Mouse (Mus musculus) heart, adult 8-10 months (tissue): ENCODE data around the gene Cenpn. TPM values are rescaled to one million over a fixed set of nuclear protein-coding genes. Genes with fewer than 3 reads are reported as not detected.

ENCODE experiments used
- DNase-seq: peaks from one replicate; pipeline ENCODE4 v3.0.0; 2022; ENCODE audit warnings: low spot score
- total RNA-seq, 4 experiments: library from RNA; stranded (reverse); gene quantifications; 2 replicates each; pipeline ENCODE4 v1.2.4; 2022

Cenpn gene
- total RNA-seq = under 1 TPM; 0.56 to 0.75 (median 0.63) TPM

DNA sequence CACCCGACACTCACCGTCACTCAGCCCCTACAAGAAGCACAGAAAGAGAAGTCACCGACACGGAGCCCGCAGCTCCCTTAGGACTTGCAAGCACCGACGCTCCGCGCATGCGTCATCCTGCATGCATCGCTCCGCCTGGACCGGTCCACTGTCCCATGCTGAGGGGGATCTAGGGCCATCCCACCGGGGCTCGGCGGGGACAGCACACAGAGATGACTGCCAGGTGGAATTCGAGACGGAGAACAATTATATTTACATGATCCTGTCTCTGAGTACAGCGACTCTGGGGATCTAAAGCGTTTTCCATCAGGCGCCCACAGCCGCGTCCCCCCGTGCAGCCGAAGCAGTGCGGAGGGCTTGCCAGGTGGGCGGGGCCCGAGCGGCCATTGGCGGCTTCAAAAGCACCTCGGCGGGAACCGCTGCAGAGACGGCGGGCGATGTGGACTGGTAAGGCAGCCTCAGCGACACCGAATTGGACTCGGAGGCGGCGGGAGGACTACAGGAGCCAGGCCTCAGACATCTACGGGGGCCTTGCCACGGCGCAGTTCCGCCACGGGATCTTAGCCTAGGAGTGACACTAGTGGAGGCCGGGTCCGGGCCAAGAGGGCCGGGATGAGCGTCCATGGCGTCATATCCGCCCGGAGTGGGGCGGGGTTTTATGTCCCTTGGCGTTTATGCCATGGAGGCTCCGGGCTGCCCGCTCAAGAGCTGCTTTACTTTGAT is at the start of gene Cenpn, which contains the start of gene Cmc2:
TSS of gene Cenpn (plus strand) at position 394 of the 723 bp plus-strand sequence.
TSS of gene Cmc2 (minus strand) at position 119 of the 723 bp plus-strand sequence.
- peak; percentile 88 for DNase-seq

DNA sequence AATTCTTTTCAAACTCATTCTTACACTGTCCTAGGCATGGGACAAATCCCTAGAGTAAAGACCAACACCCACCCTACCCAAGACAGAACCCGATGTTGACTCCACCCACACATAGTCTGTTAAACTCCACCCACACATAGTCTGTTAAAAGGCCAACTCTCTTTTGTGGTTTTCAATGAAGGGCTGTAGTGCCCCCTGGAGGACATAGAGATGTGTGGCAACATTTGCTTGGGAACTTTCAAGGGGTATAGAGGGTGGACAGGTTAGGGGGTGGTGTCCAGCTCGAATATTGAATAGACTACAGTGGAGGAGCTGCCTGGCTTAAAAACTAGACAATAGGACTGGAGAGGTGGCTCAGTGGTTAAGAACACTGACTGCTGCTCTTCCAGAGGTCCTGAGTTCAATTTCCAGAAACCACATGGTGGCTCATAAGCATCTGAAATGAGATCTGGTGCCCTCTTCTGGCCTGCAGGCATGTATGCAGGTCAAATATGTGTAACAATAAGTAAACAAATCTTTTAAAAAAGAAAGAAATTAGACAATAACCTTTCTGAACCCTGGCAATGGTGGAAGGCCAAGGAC is 48.7 kb upstream of the Cenpn start:
- DNase-seq = peak; percentile 25

DNA sequence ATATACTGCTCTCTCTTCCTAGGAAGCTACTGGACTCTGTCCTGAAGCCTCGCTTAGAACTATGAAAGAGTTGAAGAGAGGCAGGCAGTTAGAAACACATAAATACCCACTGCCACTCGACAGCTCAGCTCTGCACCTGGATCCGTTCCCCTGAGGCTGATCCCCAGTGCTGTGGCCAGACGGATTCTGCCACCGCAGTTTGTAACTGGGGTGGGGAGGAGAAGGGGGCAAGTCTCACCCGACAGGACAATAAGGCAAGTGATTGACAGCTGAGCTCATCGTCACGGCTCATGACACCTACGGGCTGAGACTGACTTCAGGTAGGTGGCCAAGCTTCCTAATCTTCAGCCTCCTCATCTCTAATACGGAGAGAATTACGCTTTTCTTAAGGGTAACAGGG is 47.9 kb upstream of the Cenpn start:
- DNase-seq = no peak

DNA sequence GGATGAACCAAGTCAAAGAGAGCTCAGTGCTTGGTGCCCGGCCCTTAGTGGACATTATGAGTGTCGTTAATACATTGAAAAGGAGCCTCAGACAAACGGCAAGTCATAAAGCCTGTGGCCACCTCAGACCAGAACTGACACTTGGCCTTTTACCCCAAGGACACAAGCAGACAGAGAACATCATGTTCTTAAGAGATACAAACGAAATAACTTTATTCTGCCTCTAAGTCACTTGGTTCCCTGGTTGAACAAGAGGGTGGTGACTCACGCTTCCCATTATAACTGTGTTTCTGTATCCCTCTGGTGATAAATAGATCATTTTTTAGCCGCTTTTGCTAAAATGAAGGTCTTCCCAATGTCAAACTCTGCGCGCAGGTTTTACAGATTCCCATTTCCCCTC is 47.5 kb upstream of the Cenpn start:
- DNase-seq = no peak

DNA sequence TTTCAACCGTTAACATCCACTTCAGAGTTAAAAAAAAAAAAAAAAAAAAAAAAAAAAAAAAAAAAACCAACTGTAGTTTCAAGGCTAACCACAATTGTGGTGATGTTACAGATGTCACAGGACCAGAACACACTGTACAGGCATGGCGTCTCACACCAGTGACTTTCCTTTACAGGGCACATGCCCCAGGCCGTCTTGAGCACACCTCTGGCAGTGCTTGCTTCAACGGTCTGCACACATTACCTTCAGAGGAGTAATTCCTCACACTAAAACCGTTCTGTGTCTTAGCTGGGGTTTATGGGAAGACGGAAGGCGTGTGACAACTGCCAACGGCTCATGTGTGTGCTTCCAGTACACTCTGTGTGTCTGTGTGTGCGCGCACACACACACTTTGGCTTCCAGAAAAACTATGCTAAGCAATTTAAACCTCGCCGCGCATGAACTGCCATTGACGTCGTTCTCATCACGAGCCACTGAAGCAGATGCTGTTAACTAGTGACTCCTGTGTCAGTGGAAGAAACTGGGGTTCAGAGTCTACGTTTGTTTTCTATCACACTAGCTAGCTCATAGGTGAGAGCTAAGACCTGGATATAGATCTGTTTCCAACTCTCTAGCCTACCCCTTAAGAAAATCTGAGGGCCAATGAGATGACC is 45.6 kb upstream of the Cenpn start:
- DNase-seq = no peak

DNA sequence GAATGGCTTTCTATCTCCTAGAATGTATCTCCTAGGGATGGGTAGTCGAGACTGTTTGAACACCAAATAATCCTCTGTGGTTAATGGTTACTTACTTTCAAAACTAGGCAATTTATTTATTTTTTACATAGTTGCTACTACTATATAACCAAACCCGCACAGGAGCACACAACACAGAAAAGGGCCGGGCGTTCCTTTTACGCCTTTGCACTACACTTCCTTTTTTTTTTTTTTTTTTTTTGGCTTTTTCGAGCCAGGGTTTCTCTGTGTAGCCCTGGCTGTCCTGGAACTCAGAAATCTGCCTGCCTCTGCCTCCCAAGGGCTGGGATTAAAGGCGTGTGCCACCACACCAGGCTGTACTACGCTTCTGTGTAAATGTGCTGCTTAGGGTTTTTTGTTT is 40.1 kb upstream of the Cenpn start:
- DNase-seq = no peak

DNA sequence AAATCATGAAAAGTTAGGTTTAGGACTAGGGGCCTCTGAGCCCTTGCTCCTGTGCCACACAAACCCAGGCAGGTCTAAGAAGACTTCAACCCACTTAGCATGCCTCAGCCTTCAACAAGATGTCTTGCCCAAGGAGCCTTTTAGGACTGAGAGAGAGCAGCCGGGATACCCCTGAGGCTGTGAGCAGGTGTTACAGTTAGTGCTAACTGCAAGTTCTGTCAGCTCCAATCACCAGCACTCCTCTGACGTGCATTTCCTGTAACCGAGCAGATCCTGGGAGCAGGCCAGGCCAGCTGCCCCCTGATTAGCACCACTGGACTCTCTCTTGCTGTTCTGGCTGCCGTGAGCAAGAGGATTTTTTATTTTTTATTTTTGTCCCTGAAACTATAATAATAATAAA is 33.7 kb upstream of the Cenpn start:
- no peak for DNase-seq

DNA sequence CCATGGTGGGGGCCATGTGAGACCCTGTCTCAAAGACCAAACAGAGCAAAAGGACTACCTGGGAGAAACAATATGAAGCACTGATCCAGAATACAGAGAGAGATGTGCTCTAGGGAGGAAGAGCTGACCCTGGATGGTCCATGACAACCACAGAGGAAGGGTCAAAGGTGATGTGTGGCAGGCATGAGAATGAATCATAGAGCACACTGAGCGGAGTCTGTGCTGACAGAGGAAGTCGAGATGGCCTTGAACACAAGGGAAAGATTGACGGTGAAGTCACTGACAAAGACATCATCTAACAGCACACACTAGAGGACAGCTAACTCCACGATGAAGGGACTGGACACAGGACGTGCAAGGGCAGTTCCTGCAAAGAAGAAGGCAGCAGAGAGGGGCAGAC is 30.1 kb upstream of the Cenpn start:
- DNase-seq = no peak

DNA sequence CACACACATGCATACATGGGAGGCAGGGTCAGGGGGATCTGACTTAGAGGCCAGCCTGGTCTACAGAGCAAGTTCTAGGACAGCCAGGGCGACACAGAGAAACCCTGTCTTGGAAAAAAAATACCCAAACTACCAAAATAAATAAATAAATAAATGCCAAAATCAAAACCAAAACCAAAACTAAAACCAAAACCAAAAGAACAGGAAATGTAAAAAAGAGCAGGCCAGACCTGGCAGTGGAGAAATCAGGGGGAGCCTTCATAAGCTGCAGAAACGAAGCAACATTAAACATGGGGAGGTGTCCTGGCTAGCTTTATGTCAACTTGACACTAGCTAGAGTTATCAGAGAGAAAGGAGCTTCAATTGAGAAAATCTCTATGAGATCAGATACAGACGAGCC is 29.4 kb upstream of the Cenpn start:
- DNase-seq = no peak

DNA sequence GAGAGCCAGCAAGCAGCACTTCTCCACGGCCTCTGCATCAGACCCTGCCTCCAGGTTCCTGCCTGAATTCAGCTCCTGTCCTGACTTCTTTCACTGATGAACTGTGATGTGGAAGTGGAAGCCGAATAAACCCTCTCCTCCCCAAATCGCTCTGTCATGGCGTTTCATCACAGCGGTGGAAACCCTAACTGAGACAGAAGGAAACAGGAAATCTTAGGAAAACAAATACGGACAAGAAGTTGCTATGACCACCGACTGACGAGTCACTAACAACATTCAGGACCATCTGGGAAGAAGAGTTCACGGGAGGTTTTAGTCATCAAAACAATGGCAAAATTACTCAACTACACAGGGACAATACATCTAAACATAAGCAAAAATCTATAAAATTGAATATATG is 28.9 kb upstream of the Cenpn start:
- no peak for DNase-seq

DNA sequence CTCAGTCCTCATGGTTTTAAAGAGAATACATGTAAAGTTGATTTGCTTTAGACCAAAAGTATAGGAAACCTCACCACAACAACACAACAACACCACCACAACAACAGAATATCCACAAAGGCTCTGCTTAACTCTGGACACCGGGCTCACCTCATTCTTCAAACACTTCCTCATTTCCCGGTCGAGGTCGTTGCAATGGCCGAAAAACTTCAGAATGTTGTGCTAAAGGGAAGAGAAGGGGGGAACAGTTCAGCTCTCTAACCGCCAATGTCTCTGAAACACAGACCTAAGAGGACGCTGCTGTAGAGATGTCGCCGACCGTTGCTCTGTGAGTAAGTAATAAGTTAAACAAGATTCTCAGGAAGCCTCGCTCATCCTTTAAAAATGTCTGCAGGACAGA is 27.6 kb upstream of the Cenpn start:
- DNase-seq = no peak

DNA sequence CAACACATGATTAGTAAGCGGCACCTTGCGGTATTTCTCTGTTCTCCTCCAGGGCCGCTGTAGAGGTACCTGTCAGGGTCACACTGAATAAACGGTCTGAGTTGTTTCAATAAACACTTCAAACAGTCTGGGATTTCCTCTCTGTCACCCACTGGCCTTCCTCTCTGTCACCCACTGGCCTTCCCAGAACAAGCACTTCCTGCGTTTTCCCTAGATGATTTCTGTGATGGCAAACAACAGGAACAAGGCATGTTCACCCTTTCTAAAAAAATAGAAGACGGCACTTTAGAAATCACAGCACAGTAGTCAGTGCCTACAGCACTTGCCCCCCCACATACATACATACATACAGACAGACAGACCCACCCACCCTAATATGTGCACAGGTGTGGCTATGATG is 26.0 kb upstream of the Cenpn start:
- peak; percentile 26 for DNase-seq

DNA sequence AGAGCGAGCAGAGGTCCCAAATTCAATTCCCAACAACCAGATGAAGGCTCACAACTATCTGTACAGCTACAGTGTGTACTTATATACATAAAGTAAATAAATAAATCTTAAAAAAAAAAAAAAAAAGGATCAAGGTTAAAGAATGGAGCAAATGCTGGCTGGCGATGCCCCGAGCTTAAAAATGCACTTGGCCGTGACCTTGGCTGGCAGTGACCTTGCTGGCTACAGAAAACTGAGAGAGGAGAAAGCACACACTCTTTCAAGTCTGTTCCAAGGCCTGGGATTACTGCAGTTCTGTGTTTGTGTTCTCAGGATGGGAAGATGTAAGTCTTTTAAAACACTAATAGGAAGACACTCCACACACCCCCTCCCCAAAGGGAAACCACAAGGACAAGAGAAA is 16.8 kb upstream of the Cenpn start:
- DNase-seq = no peak

DNA sequence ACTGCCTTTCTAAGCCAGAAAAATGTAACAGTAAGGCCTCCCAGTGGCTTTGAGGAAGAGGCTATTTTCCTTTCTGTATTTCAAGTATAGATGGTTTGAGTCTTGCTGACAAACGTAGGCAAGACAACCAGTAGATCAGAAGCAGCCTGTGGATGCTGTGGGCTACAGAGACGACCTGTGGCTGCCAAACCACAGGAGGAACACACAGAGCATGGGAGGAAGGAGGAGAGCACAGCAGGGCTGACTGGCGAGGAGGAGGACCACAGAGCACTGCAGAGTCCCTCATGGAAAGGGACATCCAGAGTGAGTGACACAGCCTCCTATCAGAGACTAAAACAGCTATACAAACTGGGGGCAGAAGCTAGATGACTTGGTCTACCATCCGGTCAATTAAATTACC is 16.3 kb upstream of the Cenpn start:
- DNase-seq = no peak

DNA sequence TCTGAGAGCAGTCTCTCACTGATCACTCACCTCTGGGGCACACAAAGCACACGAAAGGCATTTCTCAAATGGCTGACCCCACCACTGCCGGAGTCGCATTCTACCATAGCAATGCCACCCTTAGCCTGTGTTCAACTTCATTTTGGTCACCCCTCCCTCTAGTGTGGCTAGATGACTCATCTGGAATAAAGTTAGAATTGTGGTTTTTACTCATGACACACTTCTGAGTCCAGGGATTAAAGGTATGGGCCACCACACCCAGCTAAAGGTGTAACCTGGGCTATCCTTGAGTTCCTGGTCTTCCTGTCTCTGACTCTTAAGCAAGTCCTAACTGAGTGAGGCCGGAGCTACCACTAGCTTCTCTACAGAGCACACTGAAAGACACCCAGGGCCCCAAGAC is 15.7 kb upstream of the Cenpn start:
- no peak for DNase-seq

DNA sequence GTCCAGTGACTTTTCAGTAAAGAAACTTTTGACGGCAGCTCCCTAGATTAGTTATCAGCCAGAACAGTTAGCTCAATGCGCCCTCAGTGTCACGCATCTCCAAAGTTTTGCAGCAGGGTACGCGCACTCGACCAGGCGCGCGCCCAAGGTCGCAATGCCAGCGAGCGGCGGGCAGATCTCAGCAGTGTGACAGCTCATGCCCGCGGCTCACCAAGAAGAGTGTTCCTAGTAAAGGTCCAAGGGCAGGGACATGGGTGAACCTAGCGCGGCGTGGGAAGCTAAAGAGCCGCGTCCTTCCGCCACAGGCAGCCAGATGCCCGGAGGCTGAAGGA is 559 bp upstream of the Cenpn start:
- no peak for DNase-seq

DNA sequence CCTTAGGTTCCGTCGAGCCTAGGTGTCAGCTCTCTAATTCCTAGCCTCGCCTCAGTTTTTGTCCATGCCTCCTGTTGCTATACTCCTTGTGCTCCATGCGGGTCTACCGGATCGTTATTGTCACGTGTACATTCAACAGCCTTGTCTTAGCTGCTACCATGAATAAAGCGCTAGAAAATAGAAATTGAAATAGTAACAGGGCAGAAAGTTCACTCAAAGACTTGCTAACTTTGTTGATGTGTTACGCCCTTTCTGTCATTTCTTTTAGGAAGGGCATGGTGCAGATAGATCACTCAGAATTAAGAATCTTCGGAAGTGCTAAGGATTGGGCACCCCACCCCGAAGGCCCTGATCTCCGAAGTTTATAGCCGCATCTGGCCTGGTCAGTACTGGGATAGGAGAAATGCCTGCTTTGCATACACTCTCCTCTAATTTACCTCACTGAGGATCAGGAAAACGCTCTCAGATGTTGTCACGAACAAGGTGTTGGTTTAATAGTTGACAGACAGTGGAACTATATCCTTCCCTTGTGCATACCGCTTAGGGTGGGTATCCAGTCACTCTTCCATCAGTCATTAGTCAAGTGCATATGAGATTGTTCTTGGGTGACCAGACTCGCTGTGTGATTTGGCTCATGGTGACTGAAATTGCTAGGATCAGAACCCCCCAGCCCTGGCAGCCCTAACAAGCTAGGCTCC is 679 bp downstream of the Cenpn start:
- DNase-seq = no peak

DNA sequence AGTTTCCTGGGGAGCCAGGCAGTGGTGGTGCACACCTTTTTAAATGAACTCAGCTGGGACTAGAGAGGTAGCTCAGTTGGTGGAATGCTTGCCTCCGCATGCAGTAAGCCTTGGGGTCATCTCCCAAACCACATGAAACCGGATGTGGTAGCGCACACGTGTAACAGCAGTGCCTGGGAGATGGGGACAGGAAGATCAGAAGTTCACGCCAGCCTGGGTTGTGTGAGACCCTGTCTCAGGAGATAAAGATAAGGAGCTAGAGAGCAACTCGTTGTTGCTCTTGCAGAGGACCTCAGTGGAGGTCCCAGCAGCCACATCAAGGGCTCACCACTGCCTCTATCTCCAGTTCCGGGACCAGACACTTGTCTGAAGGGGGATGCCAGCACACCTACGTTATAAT is 2.0 kb downstream of the Cenpn start:
- DNase-seq = no peak

DNA sequence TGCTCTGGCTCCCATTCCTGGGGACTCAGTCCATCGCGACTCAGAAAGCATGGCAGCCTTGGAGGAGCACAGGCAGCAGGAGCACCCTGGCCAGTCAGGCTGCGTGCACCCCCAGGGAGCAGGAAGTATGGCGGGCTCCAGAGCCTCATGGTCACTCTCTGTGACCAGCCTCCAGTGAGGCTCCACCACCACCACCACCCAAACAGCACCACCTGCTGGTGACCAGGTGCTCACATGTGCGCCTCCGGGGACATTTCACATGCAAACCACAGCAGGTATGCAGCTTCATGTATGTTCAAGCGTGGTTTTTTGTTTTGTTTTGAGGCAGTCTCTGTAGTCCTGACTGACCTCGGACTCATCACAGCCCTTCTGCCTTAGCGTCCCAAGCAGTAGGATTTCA is 6.3 kb downstream of the Cenpn start:
- DNase-seq = no peak

DNA sequence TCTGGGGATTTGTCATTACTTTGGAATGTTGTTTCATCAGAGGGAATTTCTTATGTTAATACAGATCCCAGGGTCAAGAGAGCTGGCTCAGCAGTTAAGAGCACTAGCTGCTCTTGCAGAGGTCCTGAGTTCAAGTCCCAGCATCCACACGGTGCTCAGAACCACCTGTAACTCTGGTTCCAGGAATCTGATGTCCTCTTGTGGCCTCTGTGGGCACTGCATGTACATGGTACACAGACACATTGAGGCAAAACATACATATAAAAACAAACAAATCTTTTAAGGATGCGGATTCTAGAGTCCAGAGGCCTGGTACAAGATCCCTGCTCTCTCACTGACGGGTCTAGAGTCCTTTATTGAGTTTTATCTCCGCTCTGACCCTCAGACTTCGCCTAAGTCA is 7.1 kb downstream of the Cenpn start:
- DNase-seq = no peak

DNA sequence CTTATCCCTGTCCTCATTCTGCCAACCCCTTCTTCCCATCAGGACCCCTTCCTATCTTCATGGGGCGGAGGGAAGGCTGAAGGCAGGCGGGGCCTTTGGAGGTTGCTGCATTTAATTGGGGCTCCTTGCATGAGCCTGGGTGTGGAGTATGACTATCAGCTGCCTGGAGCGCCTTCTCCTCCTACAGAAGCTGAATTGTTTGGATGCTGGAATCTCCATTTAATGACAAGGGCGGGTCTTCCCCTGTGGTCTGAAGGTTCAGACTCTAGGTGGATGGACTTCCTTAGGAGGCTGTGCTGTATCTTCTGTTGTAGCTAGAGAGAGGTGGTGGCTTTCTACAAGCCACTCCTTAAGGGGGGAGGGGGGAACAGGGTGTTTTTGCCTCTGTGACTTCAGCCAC is 13.4 kb downstream of the Cenpn start:
- no peak for DNase-seq

DNA sequence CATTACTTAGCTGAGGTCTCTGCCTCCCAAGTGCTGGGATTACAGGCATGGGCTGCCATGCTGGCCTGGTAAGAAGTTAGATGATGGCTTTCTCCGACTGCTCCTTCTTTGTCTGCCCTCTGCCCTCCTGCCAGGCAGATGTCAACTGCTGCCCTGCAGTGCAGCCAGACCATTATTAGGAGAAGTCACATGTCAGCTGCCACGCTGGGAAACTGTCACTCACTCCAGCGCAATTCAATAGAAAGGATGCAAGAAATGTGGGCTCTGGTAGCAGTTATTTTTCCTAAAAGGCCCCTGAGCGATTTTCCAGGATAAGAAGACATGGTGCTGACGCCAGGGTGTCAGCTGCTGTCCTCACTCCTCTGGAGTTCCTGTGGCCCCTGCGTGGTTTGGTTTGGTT is 14.0 kb downstream of the Cenpn start:
- no peak for DNase-seq
